Mouse (Mus musculus) heart, adult 2 months (tissue): ENCODE results near the gene Aldh16a1.

ENCODE experiments used
- CTCF ChIP-seq: fragments of 200-600 bp; IDR thresholded peaks from 2 replicates; pipeline ENCODE4 v1.8.1; 2022; ENCODE audit warnings: antibody characterized with exemption, mild to moderate bottlenecking, moderate library complexity
- EP300 ChIP-seq: fragments of 200-500 bp; IDR thresholded peaks from 2 replicates; pipeline ENCODE4 v1.6.1; 2011; ENCODE audit warnings: low read depth, low read length, control low read depth; ENCODE audit not compliant: insufficient read depth
- POLR2A ChIP-seq: fragments of 200-500 bp; IDR thresholded peaks from 2 replicates; pipeline ENCODE4 v1.6.1; 2011; ENCODE audit warnings: mild to moderate bottlenecking, low read depth, low read length, control low read depth; ENCODE audit not compliant: insufficient read depth

DNA sequence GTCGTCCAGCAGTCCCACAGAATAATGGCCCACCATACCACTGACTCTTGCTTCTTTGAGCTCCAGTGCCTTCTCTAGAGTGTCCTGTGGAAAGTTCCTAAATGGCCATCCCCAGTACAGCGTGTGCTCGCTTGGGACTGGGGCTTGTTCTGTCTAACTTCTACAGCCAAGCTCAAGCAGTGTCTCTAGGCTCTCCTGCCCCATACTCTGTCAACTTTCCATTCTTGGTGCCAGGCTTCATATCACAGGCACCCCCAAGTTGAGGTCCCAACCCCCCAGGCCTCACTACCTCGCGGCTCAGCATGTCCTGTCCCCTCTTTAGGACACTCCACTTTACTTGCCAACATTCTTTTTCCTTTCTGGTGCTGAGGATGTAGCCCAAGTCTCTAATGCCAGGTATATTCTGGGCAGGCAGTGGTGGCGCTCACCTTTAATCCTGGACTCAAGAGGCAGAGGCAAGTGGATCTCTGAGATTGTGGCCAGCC is 6.0 kb upstream of the Aldh16a1 start:
- TF ChIP-seq CTCF (no peak), POLR2A (no peak), EP300 (no peak)
